Mouse (Mus musculus) naive thymus-derived CD4-positive, alpha-beta T cell, adult 2 months (primary cell): Measurements from ENCODE around the gene Bcl2l11.
A peak's percentile ranks its signal among the peaks of the same experiment; 100 is the strongest.
"Not testable (repeated sequence)": the region's sequence is repeated elsewhere in the genome, so short reads cannot be mapped to it uniquely, and the experiment has no call there.

Experiments
- DNase-seq: peaks from one replicate; pipeline ENCODE4 v3.0.0-alpha.2; 2011; ENCODE audit warnings: low read depth

The Bcl2l11 gene

GRCm38 (mm10) chr2:128125635-128126470, at the start of gene Bcl2l11:
Gene Bcl2l11 (plus strand): TSS chr2:128126038.
- DNase-seq, result peak; percentile 94

- DNase-seq, result no peak
Measured at GRCm38 (mm10) chr2:128076936-128077335, 48.9 kb upstream of the Bcl2l11 start.

- DNase-seq, result peak; percentile 45
Measured at GRCm38 (mm10) chr2:128078859-128079258, 47.0 kb upstream of the Bcl2l11 start.

- no peak for DNase-seq
Measured at GRCm38 (mm10) chr2:128079316-128079715, 46.5 kb upstream of the Bcl2l11 start.

GRCm38 (mm10) chr2:128083844-128084243, 42.0 kb upstream of the Bcl2l11 start:
- no peak for DNase-seq

- DNase-seq, result no peak
Measured at GRCm38 (mm10) chr2:128084607-128085006, 41.2 kb upstream of the Bcl2l11 start.

GRCm38 (mm10) chr2:128085481-128085880, 40.4 kb upstream of the Bcl2l11 start:
- no peak for DNase-seq

GRCm38 (mm10) chr2:128086301-128086886, 39.4 kb upstream of the Bcl2l11 start:
- no peak for DNase-seq

- DNase-seq, result peak; percentile 72
Measured at GRCm38 (mm10) chr2:128086996-128087526, 38.8 kb upstream of the Bcl2l11 start.

GRCm38 (mm10) chr2:128087798-128088545, 37.9 kb upstream of the Bcl2l11 start:
- DNase-seq, result peak; percentile 62

GRCm38 (mm10) chr2:128090283-128090885, 35.5 kb upstream of the Bcl2l11 start:
- peak; percentile 61 for DNase-seq

GRCm38 (mm10) chr2:128091431-128092369, 34.1 kb upstream of the Bcl2l11 start:
- peak; percentile 57 for DNase-seq

- DNase-seq, result no peak
Measured at GRCm38 (mm10) chr2:128092451-128092850, 33.4 kb upstream of the Bcl2l11 start.

GRCm38 (mm10) chr2:128094196-128094595, 31.6 kb upstream of the Bcl2l11 start:
- no peak for DNase-seq

GRCm38 (mm10) chr2:128094602-128095001, 31.2 kb upstream of the Bcl2l11 start:
- no peak for DNase-seq

GRCm38 (mm10) chr2:128095270-128095669, 30.6 kb upstream of the Bcl2l11 start:
- DNase-seq, result no peak

GRCm38 (mm10) chr2:128096070-128096469, 29.8 kb upstream of the Bcl2l11 start:
- no peak for DNase-seq

GRCm38 (mm10) chr2:128098118-128098517, 27.7 kb upstream of the Bcl2l11 start:
- not testable (repeated sequence) for DNase-seq

GRCm38 (mm10) chr2:128102086-128102485, 23.8 kb upstream of the Bcl2l11 start:
- no peak for DNase-seq

- DNase-seq, result no peak
Measured at GRCm38 (mm10) chr2:128104815-128105214, 21.0 kb upstream of the Bcl2l11 start.

- DNase-seq, result no peak
Measured at GRCm38 (mm10) chr2:128105651-128106050, 20.2 kb upstream of the Bcl2l11 start.
